Mouse (Mus musculus) ZHBTc4 (cell line): Measurements from ENCODE around the gene Acat2.
"Not testable (repeated sequence)": the region's sequence is repeated elsewhere in the genome, so short reads cannot be mapped to it uniquely, and the experiment has no call there.

Experiments
- DNase-seq: peaks from one replicate; pipeline ENCODE4 v3.0.0-alpha.2; 2011; ENCODE audit warnings: low read depth, low spot score

The Acat2 gene

GRCm38 (mm10) chr17:12960331-12960873, at the start of gene Acat2:
Gene Acat2, minus strand, starts transcription at chr17:12960747.
- DNase-seq = peak; percentile 97

GRCm38 (mm10) chr17:13009887-13010286, 49.3 kb upstream of the Acat2 start:
- DNase-seq = peak; percentile 71

DNA sequence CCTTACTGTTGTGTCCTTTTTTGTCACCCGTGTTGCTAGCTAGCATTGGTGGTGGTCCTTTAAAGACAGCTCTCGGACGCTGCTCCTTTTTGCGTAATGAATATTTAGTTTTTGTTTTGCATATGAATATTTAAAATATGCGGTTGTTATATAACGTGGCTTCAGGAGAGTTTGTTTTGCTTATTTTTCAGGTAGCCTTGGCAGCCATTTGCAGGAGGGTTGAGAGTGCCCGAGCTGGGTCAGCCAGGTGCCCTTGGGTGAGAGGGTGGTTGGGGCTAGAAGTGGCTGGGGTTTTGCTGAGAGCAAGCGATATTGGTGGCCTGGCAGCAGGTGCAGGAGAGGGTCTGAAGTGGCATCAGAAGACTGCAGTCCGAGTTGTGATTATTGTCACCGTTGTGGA, 48.0 kb upstream of the Acat2 start:
- no peak for DNase-seq

DNA sequence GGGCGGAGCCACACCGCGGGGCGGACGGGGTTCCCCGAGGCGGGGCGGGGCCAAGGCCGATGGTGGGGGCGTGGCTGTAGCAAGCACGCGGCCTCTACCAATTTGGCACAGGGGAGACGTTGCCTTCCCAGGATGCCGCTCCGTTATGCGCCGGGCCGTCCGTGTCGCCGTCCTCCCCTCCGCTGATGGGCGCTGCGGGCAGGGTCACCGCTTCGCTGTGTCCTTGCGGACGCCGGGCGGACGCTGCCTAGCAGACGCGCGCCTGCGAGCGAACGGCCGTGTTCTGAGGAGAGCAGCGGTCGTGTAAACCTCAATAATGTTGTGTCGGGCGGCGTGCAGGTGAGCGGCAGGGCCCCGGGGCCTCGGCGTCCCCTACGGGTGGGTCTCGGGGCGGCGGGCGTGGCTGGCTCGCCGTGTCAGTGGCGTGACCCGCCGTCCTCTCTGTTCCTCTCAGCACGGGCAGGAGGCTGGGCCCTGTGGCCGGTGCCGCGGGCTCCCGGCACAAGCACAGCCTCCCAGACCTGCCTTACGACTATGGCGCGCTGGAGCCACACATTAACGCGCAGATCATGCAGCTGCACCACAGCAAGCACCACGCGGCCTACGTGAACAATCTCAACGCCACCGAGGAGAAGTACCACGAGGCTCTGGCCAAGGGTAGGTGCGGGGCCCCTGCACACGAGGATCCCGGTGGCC, 47.3 kb upstream of the Acat2 start:
- peak; percentile 98 for DNase-seq

- DNase-seq = no peak
Measured at GRCm38 (mm10) chr17:13006984-13007383, 46.4 kb upstream of the Acat2 start.

DNA sequence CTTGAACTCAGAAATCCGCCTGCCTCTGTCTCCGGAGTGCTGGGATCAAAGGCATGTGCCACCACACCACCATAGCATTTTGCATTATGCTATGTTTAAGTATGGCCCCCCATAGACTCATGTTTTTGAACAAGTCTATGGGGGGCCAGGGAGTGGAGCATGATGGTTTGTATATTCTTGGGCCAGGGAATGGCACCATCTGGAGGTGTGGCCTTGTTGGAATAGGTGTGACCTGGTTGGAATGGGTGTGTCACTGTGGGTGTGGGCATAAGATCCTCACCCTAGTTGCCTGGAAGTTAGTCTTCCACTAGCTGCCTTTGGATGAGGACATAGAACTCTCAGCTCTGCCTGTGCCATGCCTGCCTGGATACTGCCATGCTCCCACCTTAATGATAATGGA, 46.0 kb upstream of the Acat2 start, which contains the start of gene Sod2:
Sod2 (plus strand) TSS at position 301 of the 400 bp plus-strand sequence.
- DNase-seq = not testable (repeated sequence)

- DNase-seq = peak; percentile 57
Measured at GRCm38 (mm10) chr17:13004436-13004835, 43.9 kb upstream of the Acat2 start.

- not testable (repeated sequence) for DNase-seq
Measured at GRCm38 (mm10) chr17:13002243-13002642, 41.7 kb upstream of the Acat2 start.

DNA sequence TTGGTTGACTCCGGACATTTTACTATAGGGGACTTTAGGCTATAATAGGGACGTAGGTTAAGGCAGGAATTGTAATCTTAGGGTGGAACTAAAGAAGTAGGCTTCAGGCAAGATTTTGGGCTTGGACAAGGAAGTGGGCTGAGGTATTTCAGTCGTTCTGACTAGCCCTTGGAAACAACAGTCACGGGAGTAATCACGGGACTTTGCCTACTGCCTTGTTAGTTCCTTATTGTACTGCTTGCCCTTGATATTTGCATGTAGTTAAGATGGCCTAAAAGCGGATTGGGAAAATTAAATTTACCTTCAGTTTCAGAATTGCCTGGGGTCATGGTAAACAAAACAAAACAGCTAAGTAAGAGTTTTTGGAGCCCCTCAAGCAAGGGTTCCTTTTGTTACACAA, 38.5 kb upstream of the Acat2 start:
- peak; percentile 92 for DNase-seq

GRCm38 (mm10) chr17:12997890-12998289, 37.3 kb upstream of the Acat2 start:
- no peak for DNase-seq

GRCm38 (mm10) chr17:12996345-12996744, 35.8 kb upstream of the Acat2 start:
- peak; percentile 65 for DNase-seq

- no peak for DNase-seq
Measured at GRCm38 (mm10) chr17:12994069-12994468, 33.5 kb upstream of the Acat2 start, which contains the start of gene Wtap. Gene Wtap, minus strand, starts transcription at chr17:12994169.

DNA sequence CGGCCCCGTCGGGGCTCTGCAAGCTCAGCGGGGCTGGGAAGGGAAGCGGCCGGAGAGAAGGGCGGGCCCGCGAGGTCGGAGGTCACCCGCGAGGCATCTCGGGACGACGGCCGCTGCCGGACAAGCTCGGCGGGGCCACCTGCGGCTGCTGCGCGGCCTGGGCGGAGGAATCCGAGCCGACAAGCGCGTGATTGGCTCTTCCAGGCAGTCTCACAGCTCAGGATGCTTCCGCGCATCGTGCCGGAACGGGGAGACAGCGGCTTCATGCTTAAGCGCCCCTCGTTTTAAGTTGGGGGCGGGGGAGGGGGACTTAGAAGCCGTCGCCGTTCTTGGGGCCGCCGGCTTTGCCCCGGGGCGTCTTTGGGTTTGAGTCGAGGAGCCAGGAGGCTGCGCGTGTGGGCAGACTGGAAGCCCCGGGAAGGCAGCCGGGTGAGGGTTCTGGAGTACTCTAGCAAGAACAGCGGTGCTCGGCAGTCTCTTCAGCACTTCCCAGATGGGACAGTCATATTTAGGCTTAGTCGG, 32.0 kb upstream of the Acat2 start:
- DNase-seq = peak; percentile 97

DNA sequence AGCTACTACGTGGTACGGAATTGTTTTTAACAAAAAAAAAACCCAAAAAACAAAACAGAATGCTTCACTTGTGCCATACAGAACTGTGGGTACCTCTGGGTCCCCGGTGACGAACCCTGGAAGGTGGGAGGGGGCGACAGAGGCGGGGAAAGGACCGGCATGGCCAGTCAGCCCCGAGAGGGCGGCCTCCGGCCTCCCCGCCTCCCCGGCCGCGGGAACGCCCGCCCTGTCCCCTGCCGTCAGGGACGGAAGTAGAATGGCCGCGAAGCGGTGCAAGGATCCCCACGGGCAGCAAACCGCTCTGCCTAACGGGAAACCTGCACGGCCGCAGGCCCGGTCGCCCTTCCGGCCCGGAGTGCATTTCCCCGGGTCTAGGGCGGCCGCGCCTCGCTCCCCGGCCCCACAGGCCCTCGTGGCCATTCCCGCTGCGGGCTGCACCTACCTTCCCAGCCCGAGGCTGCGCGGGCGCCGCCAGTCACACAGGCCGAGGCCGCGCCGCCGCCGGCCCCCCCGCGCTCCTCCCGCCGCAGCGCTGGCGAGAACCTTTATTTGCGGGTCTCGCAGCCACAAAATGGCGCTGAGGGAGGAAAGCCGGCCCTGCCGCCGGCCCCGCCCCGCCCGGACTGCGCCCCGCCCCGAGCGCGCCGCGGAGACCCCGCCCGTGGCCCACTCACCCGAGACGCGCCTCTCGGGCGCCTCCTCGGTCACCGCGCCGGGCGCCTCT, 31.2 kb upstream of the Acat2 start:
- DNase-seq = peak; percentile 84

GRCm38 (mm10) chr17:12991194-12991634, 30.7 kb upstream of the Acat2 start:
- DNase-seq = peak; percentile 65

- DNase-seq = no peak
Measured at GRCm38 (mm10) chr17:12990567-12991145, 30.1 kb upstream of the Acat2 start.

- DNase-seq = peak; percentile 86
Measured at GRCm38 (mm10) chr17:12988096-12988495, 27.5 kb upstream of the Acat2 start.

DNA sequence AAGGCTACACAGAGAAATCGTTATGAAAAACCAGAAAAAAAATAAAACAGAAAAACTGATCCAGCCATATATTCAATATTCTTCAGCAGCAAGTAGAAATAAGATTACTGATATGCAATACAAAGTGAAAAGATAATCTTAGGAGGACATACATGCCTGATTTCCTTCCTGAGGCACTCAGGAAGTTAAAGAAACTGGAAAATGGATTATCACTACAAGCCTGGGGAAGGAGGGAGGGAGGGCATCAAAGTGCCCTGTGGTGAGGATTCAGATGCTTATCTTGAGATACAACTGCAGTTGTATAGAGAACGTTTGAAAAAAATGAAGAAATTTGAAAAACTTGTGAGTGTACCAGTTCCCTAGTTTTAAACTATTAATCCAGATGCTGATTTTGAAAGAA, 23.4 kb upstream of the Acat2 start:
- DNase-seq = no peak

GRCm38 (mm10) chr17:12978546-12978945, 18.0 kb upstream of the Acat2 start:
- DNase-seq = no peak

DNA sequence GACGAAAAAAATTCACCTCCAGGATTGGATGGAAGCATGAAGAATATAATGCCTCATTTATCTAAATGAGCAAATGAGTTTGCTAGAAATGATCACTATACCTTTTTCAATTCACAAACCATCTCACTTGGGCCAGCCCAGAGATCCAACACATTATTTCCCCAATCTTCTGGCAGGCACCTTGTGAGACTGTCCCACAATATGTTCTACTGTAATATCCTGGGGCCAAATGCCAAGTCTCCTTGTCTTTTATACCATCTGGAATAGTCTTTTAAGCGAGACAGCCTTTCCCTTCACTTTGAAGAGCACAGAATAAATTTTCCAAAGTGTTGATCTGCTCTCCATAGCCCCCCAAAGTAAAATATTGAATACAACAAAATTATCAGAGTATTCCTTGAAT, 13.3 kb upstream of the Acat2 start:
- DNase-seq = no peak

- DNase-seq = no peak
Measured at GRCm38 (mm10) chr17:12967173-12967572, 6.6 kb upstream of the Acat2 start.

DNA sequence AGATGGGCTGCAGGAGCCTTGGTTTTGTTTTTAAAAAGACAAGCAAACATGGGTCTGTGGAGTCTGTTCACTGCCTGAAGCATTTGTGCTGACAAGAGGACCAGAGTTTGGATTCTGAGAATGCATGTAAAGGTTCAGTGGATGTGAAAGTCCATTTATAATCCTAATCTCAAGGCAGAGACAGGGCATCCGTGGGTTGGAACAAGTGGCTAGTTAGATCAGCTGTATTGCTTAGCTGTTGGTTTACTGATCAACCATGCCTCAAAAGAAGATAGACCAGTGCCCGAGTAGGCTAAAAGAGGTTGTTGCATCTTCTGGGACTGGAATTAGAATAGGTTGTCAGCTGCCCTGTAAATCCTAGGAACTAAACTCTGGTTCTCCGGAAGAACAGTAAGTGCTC, 2.9 kb upstream of the Acat2 start:
- no peak for DNase-seq
